Mouse (Mus musculus) MEL (cell line): ENCODE results near the gene Hid1. TPM values are rescaled to one million over a fixed set of nuclear protein-coding genes. Genes with fewer than 3 reads are reported as not detected.
"Not testable (repeated sequence)": the region's sequence is repeated elsewhere in the genome, so short reads cannot be mapped to it uniquely, and the experiment has no call there.

ENCODE experiments used
- DNase-seq: peaks from one replicate; pipeline ENCODE4 v3.0.0; 2011; ENCODE audit warnings: low read depth, low spot score
- H3K27ac ChIP-seq: 2 replicates; pipeline ENCODE4 v1.5.1; 2012; ENCODE audit warnings: low read depth, mild to moderate bottlenecking, control low read depth, low read length, moderate library complexity; ENCODE audit not compliant: control insufficient read depth
- H3K27me3 ChIP-seq, 2 experiments: fragments of 150-350 bp in 1 of 2; sonication (generic) in 1 of 2; 2 replicates each; pipeline ENCODE4 v1.6.1; 2012; ENCODE audit warnings: low read length in 2 of 2, mild to moderate bottlenecking in 2 of 2, improper control_type of control experiment in 1 of 2, moderate library complexity in 1 of 2; ENCODE audit not compliant: insufficient read depth in 2 of 2, control insufficient read depth in 1 of 2
- H3K36me3 ChIP-seq, 2 experiments: 2 replicates each; pipeline ENCODE4 v1.6.1; 2012 to 2014; ENCODE audit warnings: low read length in 2 of 2, improper control_type of control experiment in 1 of 2, inconsistent platforms in 1 of 2, mild to moderate bottlenecking in 1 of 2; ENCODE audit not compliant: insufficient read depth in 2 of 2, control insufficient read depth in 1 of 2
- H3K4me1 ChIP-seq, 2 experiments: fragments of 150-350 bp in 1 of 2; sonication (generic) in 1 of 2; 2 replicates each; pipeline ENCODE4 v1.6.1; 2012; ENCODE audit warnings: low read length in 2 of 2, improper control_type of control experiment in 1 of 2, mild to moderate bottlenecking in 1 of 2; ENCODE audit not compliant: insufficient read depth in 2 of 2, control insufficient read depth in 1 of 2
- H3K4me3 ChIP-seq, 2 experiments: fragments of 150-350 bp in 1 of 2; sonication (generic) in 1 of 2; 2 replicates each; pipeline ENCODE4 v1.5.1; 2012; ENCODE audit warnings: low read depth in 2 of 2, low read length in 2 of 2, mild to moderate bottlenecking in 2 of 2, moderate library complexity in 2 of 2, control low read depth in 1 of 2, improper control_type of control experiment in 1 of 2; ENCODE audit not compliant: control insufficient read depth in 1 of 2, insufficient read depth in 1 of 2
- H3K79me2 ChIP-seq: 2 replicates; pipeline ENCODE4 v1.6.1; 2012; ENCODE audit warnings: mild to moderate bottlenecking, low read length, moderate library complexity; ENCODE audit not compliant: control insufficient read depth, poor library complexity, insufficient read depth
- H3K9ac ChIP-seq: 2 replicates; pipeline ENCODE4 v1.6.1; 2012; ENCODE audit warnings: low read depth, mild to moderate bottlenecking, control low read depth, low read length, moderate library complexity; ENCODE audit not compliant: control insufficient read depth, poor library complexity, severe bottlenecking
- H3K9me3 ChIP-seq: fragments of 150-350 bp; sonication (generic); replicated peaks from 2 replicates; pipeline ENCODE4 v1.6.1; 2012; ENCODE audit warnings: mild to moderate bottlenecking, low read length, improper control_type of control experiment, moderate library complexity; ENCODE audit not compliant: insufficient read depth
- CHD2 ChIP-seq: IDR thresholded peaks from 2 replicates; pipeline ENCODE4 v1.6.1; 2011; ENCODE audit warnings: low read length, improper control_type of control experiment
- HCFC1 ChIP-seq: IDR thresholded peaks from 2 replicates; pipeline ENCODE4 v1.6.1; 2012; ENCODE audit warnings: low read depth, mild to moderate bottlenecking, inconsistent platforms, low read length, improper control_type of control experiment, moderate library complexity
- MAFK ChIP-seq: IDR thresholded peaks from 2 replicates; pipeline ENCODE4 v1.6.1; 2011; ENCODE audit warnings: low read depth, mild to moderate bottlenecking, low read length, improper control_type of control experiment, borderline replicate concordance
- MEF2A ChIP-seq: IDR thresholded peaks from 2 replicates; pipeline ENCODE4 v1.6.1; 2014; ENCODE audit warnings: low read depth, mild to moderate bottlenecking, inconsistent platforms, low read length, improper control_type of control experiment; ENCODE audit not compliant: poor library complexity, insufficient replicate concordance, severe bottlenecking; ENCODE audit errors: extremely low read depth
- POLR2AphosphoS5 ChIP-seq: IDR thresholded peaks from 2 replicates; pipeline ENCODE4 v1.6.1; 2012; ENCODE audit warnings: low read depth, borderline replicate concordance, mild to moderate bottlenecking, inconsistent platforms, low read length, moderate library complexity, mixed read lengths
- SIN3A ChIP-seq: IDR thresholded peaks from 2 replicates; pipeline ENCODE4 v1.6.1; 2012; ENCODE audit warnings: low read length, improper control_type of control experiment, inconsistent platforms
- SMC3 ChIP-seq: IDR thresholded peaks from 2 replicates; pipeline ENCODE4 v1.6.1; 2011; ENCODE audit warnings: low read depth, low read length, improper control_type of control experiment
- TBP ChIP-seq: IDR thresholded peaks from 2 replicates; pipeline ENCODE4 v1.8.0; 2011; ENCODE audit warnings: low read depth, low read length, improper control_type of control experiment
- polyA plus RNA-seq, 2 experiments: library from polyadenylated mRNA; stranded (reverse) in 1 of 2; unstranded in 1 of 2; fragments of >175 nt in 1 of 2; fragments of >200 nt in 1 of 2; gene quantifications; 2 replicates each; pipeline versions ENCODE4 v1.2.1 to v1.2.4; 2012; ENCODE audit warnings: low replicate concordance in 2 of 2, low read depth in 1 of 2; ENCODE audit not compliant: insufficient read length in 2 of 2, insufficient read depth in 1 of 2, missing spikeins in 1 of 2
- total RNA-seq: library from RNA; depleted of rRNA; stranded (reverse); fragments of 300-350 nt; gene quantifications from 2 replicates; pipeline ENCODE4 v1.2.3, GENCODE M21; 2012

The Hid1 gene
- total and polyA plus RNA-seq, 3 experiments, result 1.1 to 3.0 TPM; not detected in 1

DNA sequence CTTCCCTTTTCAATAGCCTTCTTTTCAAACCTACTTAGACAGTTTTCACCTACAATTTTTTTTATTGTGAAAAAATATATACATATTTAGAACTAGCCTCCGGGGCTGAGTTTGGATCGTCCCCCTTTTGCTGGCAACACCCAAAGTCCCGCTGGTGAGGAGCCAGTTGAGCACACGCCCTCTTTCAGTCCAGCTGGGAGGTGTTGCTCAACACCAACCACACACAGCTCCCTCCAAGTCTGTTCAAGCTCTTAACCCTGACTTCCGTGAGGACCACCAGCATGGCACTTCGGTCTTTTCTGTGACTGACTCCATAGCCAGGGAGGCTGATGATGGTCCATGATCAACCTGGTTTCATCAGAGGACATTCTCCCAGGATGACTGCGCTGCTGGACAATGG is 30.5 kb upstream of the Hid1 start (continued):
- TF ChIP-seq HCFC1 (no peak), SIN3A (no peak)

DNA sequence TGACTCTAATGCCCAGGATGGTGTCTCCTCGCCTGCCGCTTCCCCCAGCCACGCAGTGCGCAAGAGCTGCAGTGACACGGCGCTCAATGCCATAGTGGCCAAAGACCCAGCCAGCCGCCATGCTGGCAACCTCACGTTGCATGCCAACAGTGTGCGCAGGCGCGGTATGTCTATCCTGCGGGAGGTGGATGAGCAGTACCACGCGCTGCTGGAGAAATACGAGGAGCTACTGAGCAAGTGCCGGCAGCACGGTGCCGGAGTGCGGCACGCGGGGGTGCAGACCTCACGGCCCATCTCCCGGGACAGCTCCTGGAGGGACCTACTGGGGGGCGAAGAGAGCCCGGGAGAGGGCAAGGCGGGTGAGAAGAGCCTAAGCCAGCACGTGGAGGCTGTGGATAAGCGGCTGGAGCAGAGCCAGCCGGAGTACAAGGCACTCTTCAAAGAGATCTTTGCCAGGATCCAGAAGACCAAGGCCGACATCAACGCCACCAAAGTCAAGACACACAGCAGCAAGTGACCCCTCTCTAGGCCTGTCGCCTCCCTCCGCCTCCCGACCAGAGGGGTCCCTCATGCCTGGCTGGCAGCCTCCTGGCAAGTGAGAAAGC is 26.3 kb upstream of the Hid1 start:
- H3K79me2 ChIP-seq, result no peaks in the 10 kb centered on the region
- H3K36me3 ChIP-seq, result no peaks in the 10 kb centered on the region
- no peak overlapping the region for H3K4me3 ChIP-seq
- no peak overlapping the region for H3K27ac ChIP-seq
- no peak overlapping the region for H3K9ac ChIP-seq
- TF ChIP-seq TBP, result no peak
- no peak for TF ChIP-seq MAFK
- TF ChIP-seq, all 39 proteins: peak for 0
- no peak for DNase-seq
- Histone ChIP-seq H3K9me3 (no peaks in the 10 kb centered on the region), H3K4me1 (no peaks in the 10 kb centered on the region), H3K27me3 (no peaks in the 10 kb centered on the region; a peak in 1 of 4 replicates)

DNA sequence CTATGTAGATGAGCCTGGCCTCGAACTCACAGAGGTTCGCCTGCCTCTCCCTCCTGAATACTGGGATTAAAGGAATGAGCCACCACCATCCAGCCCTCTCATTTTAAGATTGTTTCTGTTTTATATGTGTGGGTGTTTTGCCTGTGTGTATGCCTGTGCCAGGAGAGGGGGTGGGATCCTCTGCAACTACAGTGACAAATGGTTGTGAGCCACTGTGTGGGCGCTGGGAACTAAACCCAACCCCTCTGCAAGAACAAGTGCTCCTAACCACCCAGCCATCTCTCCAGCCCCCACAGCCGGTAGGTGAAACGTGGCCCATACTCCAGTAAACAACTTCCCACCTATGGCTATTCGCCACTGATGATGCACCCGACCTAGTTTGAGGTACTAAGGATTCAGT is 23.8 kb upstream of the Hid1 start:
- no peaks in the 10 kb centered on the region for H3K9me3 ChIP-seq
- H3K79me2 ChIP-seq, result no peaks in the 10 kb centered on the region
- H3K36me3 ChIP-seq, result no peaks in the 10 kb centered on the region
- DNase-seq, result no peak
- no peaks in the 10 kb centered on the region; a peak in 1 of 4 replicates for H3K27me3 ChIP-seq
- H3K4me3 ChIP-seq, result no peak overlapping the region
- H3K9ac ChIP-seq, result no peak overlapping the region
- H3K27ac ChIP-seq, result no peak overlapping the region
- no peaks in the 10 kb centered on the region for H3K4me1 ChIP-seq
- no peak for TF ChIP-seq SMC3
- no peak for TF ChIP-seq MEF2A
- TF ChIP-seq POLR2AphosphoS5, result no peak
- 0 out of 2 replicates have a peak, but pooled peaks have one; percentile 24 for TF ChIP-seq TBP
- no peak for TF ChIP-seq CHD2
- TF ChIP-seq, all 39 proteins: peak for 1

DNA sequence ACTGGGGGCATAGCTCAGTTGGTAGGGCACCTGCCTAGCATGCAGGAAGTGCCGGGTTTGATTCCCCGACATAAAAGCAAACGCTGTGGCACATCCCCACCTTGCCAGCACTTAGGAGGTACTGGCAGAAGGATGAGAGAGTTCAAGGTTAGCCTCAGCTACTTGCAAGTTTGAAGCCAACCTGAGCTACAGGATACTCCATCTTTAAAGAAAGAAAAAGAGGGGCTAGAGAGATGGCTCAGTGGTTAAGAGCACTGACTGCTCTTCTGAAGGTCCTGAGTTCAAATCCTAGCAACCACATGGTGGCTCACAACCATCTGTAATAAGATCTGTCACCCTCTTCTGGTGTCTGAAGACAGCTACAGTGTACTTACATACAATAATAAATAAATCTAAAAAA is 19.3 kb upstream of the Hid1 start:
- peak; percentile 93 for TF ChIP-seq TBP
- H3K79me2 ChIP-seq, H3K27ac ChIP-seq, H3K4me3 ChIP-seq, H3K36me3 ChIP-seq, H3K9me3 ChIP-seq, H3K27me3 ChIP-seq, H3K9ac ChIP-seq: not testable (repeated sequence)
- H3K4me1 ChIP-seq, result peaks cover 8 to 17% of the 10 kb centered on the region in 2 experiments; a peak in 3 of 4 replicates
- DNase-seq, result peak; percentile 25
